Mouse (Mus musculus) cerebellum, adult (tissue): ENCODE results near the gene A630001G21Rik.

Source experiments
- ATAC-seq: cut with Nextera tagmentation; 2 replicates; pipeline ENCODE4 v1.9.2; 2017; ENCODE audit warnings: mild to moderate bottlenecking, moderate library complexity, mixed read lengths; ENCODE audit not compliant: insufficient number of reproducible peaks, low FRiP score, low TSS enrichment

Gene A630001G21Rik

GRCm38 (mm10) chr1:85686666-85687065 is 91.8 kb downstream of the A630001G21Rik start:
- no peak for ATAC-seq

GRCm38 (mm10) chr1:85680226-85680625 is 98.2 kb downstream of the A630001G21Rik start:
- ATAC-seq, result no peak
